Mouse (Mus musculus) hindbrain, embryonic 11.5 days (tissue): ENCODE data around the gene Limch1. TPM values are rescaled to one million over a fixed set of nuclear protein-coding genes. Genes with fewer than 3 reads are reported as not detected.

Experiments used
- ATAC-seq: fragments of 200-750 bp; cut with Nextera tagmentation; 2 replicates; pipeline ENCODE4 v1.8.0; 2017; ENCODE audit warnings: mild to moderate bottlenecking, moderate TSS enrichment, moderate library complexity; ENCODE audit not compliant: low FRiP score
- DNase-seq: peaks from one replicate; pipeline ENCODE4 v3.0.0-alpha.2; 2015; ENCODE audit warnings: low spot score
- H3K27ac ChIP-seq: fragments of 300-500 bp; sonication (generic); 2 replicates; pipeline ENCODE4 v1.5.1; 2014; ENCODE audit warnings: mild to moderate bottlenecking, low read depth, low read length
- H3K27me3 ChIP-seq: fragments of 300-500 bp; sonication (generic); 2 replicates; pipeline ENCODE4 v1.6.1; 2014; ENCODE audit warnings: mild to moderate bottlenecking, low read length, moderate library complexity, mixed read lengths; ENCODE audit not compliant: control insufficient read depth, insufficient read depth
- H3K36me3 ChIP-seq: fragments of 300-500 bp; sonication (generic); 2 replicates; pipeline ENCODE4 v1.6.1; 2014; ENCODE audit warnings: mild to moderate bottlenecking, low read length, moderate library complexity, mixed read lengths; ENCODE audit not compliant: control insufficient read depth, insufficient read depth
- H3K4me1 ChIP-seq: fragments of 300-500 bp; sonication (generic); replicated peaks from 2 replicates; pipeline ENCODE4 v1.6.1; 2014; ENCODE audit warnings: low read length, mixed read lengths; ENCODE audit not compliant: control insufficient read depth, insufficient read depth
- H3K4me2 ChIP-seq: fragments of 300-500 bp; sonication (generic); replicated peaks from 2 replicates; pipeline ENCODE4 v1.6.1; 2014; ENCODE audit warnings: mild to moderate bottlenecking, low read depth, low read length
- H3K4me3 ChIP-seq: fragments of 300-500 bp; sonication (generic); 2 replicates; pipeline ENCODE4 v1.5.1; 2014; ENCODE audit warnings: low read depth, low read length
- H3K9ac ChIP-seq: fragments of 300-500 bp; sonication (generic); 2 replicates; pipeline ENCODE4 v1.6.1; 2014; ENCODE audit warnings: low read depth, low read length
- H3K9me3 ChIP-seq: fragments of 300-500 bp; sonication (generic); 2 replicates; pipeline ENCODE4 v1.6.1; 2016; ENCODE audit warnings: low read length; ENCODE audit not compliant: control insufficient read depth
- WGBS: fragments of 180-500 bp; shearing (Covaris S2); extraction: QIAGEN DNeasy Blood & Tissue Kit; methylation state at CpG from one replicate; pipeline ENCODE4 v1.1.7; 2014; 5-methylcytosine and 5-hydroxymethylcytosine counted together
- polyA plus RNA-seq: library from polyadenylated mRNA; unstranded; fragments of >200 nt; fragmentation: Nextera tagmentation; extraction: Ambion mirVana; gene quantifications from 2 replicates; pipeline ENCODE4 v1.2.1, GENCODE M21; 2014

Gene Limch1
- polyA plus RNA-seq, 1 experiment from 2014 or later: 81.7 TPM

DNA sequence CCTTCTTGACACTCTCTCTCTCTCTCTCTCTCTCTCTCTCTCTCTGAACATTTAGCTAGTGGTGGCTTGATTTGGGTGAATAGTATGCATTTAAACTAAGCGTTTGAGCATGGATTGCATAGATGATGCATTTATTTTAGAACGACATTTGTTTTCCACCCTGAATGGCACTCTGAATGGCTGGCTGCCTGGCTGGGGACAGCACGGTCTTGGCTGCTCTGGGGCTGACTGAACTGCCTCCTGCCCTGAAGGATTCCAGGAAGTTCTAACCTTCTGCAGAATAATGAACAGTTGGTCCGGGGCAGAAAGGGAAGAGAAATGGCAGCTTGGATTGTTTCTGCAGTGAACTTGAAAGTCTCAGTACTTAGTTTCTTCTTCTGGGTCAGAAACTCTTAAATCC, 266.4 kb downstream of the Limch1 start:
- no peak for DNase-seq
- no peak for ATAC-seq

DNA sequence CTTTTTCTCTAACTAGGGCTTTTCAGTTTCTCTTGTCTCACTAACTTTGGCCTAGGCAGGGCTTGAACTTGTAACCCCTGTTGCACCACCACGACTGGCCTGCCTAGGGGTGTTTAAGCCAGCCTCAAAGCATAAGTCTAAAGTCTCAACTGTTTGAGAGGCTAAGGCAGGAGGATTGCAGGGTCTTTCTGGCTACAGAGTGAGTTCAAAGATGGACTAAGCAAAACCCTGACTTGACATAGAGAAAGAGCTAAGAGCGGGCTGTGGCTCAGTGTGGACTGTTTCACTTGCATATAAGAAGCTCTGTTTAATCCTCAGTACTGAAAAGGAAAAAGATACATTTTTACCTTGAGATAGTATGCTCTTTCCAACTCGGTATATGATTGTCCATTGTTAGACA, 268.3 kb downstream of the Limch1 start:
- DNase-seq (no peak), ATAC-seq (no peak)
- Histone ChIP-seq H3K9ac (no peak overlapping the region), H3K4me1 (no peaks in the 10 kb centered on the region), H3K4me3 (no peak overlapping the region), H3K4me2 (no peak overlapping the region), H3K27ac (no peak overlapping the region), H3K36me3 (0 out of 2 replicates have a peak, but pooled peaks cover 2% of the 10 kb centered on the region), H3K27me3 (no peaks in the 10 kb centered on the region), H3K9me3 (no peaks in the 10 kb centered on the region)
- WGBS: 82% methylated on average over 3 of the region's 3 CpGs

More for the DNA sequence above, 266.4 kb downstream of the Limch1 start:
- no peaks in the 10 kb centered on the region for H3K27me3 ChIP-seq
- peaks cover 5% of the 10 kb centered on the region; the same call in 1 of the 2 replicates for H3K36me3 ChIP-seq
- no peak overlapping the region for H3K27ac ChIP-seq
- H3K4me2 ChIP-seq: no peak overlapping the region
- H3K4me1 ChIP-seq: no peaks in the 10 kb centered on the region
- WGBS: 82% methylated on average over 4 of the region's 4 CpGs
- H3K9me3 ChIP-seq: no peaks in the 10 kb centered on the region
- H3K4me3 ChIP-seq: no peak overlapping the region
- H3K9ac ChIP-seq: no peak overlapping the region

DNA sequence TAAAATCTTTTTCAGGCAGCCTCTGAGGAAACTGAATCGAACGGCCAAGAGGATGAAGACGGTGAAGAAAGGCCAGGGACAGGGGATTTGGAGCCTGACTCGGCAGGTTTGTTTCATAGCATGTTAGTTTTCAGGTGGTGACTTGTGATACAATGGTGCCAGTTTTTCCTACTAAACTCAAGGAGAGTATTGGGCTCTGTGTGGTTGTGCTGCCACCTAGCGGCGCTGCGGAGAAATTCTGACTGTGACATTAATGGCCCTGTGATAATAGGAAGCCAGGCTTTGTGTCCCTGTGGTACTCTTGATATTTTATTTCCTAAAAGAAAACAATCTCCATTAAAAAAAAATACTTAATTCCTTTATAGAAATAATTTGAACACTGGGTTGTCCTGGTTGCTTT, 270.8 kb downstream of the Limch1 start:
- H3K4me1 ChIP-seq: no peaks in the 10 kb centered on the region
- 12% methylated on average over 7 of the region's 7 CpGs for WGBS
- no peaks in the 10 kb centered on the region for H3K9me3 ChIP-seq
- DNase-seq: peak; percentile 87
- no peaks in the 10 kb centered on the region for H3K36me3 ChIP-seq
- no peak overlapping the region for H3K4me2 ChIP-seq
- no peak for ATAC-seq
- H3K27me3 ChIP-seq: no peaks in the 10 kb centered on the region
- no peak overlapping the region for H3K27ac ChIP-seq
- no peak overlapping the region for H3K4me3 ChIP-seq
- no peak overlapping the region for H3K9ac ChIP-seq

DNA sequence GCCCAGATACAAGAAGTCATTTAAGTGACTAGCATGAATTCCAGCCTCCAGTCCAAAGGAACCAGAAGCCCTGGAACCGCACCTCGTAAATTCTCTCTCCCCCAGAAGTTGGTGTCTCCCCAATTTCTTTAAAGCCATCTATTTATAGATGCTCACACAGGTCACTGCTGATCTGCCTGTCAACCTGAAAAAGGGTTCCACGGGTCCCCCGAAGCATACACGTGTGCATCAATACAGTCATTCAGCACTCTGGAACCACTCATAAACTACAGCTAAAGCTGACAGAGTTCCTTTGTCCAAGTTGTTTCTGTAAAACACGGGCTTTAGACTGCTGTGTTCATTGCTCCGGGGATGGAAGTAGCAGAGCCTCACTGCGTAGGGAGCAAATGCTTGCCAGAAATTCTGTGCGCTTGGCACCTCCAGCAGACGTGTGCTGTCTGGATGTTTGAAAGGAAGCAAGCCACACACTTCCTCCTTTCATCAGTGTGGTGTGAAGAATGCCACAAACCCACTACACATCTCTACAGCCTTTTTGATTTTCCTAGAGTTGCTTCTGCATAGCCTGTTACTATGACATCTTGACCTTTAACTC, 278.9 kb downstream of the Limch1 start:
- H3K27me3 ChIP-seq: no peaks in the 10 kb centered on the region
- H3K9ac ChIP-seq: no peak overlapping the region
- 87% methylated on average over 10 of the region's 10 CpGs for WGBS
- H3K4me3 ChIP-seq: no peak overlapping the region
- DNase-seq (no peak), ATAC-seq (no peak)
- no peak overlapping the region for H3K27ac ChIP-seq
- H3K4me2 ChIP-seq: no peak overlapping the region
- H3K36me3 ChIP-seq: no peaks in the 10 kb centered on the region
- no peaks in the 10 kb centered on the region for H3K4me1 ChIP-seq
- H3K9me3 ChIP-seq: no peaks in the 10 kb centered on the region

DNA sequence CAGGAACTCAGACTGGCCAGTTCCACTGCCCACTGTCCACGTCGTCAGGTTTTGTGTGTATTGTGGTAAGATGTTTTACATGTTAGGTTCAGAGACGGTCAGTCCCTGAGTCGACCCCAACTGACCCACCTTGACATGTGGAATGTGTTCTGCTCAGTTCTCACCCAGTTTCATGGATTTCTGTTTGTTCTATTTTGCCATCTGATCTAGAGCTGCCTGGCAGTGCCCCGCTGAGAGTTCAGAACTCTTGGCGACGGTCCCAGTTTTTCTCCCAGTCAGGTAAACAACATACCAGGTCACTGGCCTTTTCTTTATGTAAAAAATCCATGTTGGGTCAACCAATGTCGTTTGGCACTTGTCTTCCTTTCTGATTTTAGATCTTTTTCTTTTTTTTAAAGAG, 279.5 kb downstream of the Limch1 start:
- no peak overlapping the region for H3K4me3 ChIP-seq
- no peak overlapping the region for H3K4me2 ChIP-seq
- H3K9ac ChIP-seq: no peak overlapping the region
- 86% methylated on average over 8 of the region's 8 CpGs for WGBS
- no peaks in the 10 kb centered on the region for H3K4me1 ChIP-seq
- H3K27me3 ChIP-seq: no peaks in the 10 kb centered on the region
- no peak for ATAC-seq
- H3K27ac ChIP-seq: no peak overlapping the region
- H3K36me3 ChIP-seq: no peaks in the 10 kb centered on the region
- H3K9me3 ChIP-seq: no peaks in the 10 kb centered on the region
- DNase-seq: no peak

DNA sequence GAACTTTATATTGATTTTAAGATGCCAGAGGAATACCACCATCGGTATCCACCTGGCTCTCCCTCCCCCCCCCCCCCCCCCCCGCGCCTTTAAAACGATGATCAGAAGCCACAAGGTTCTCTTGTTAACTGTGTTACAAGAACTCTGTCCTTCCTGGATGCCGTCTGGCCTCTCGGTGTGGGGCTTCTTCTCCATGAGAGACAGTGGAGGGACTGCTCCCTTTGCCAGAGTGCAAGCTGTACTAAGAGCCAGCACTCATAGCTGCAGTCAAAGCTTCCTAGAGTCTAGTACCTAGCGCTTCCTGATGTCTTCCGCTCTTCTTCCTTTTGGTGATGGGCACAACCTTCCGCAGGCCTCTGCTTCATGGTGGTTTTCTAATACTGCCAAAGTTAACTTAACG, 280.0 kb downstream of the Limch1 start:
- Histone ChIP-seq H3K4me2 (no peak overlapping the region), H3K9ac (no peak overlapping the region), H3K27me3 (no peaks in the 10 kb centered on the region), H3K36me3 (no peaks in the 10 kb centered on the region), H3K4me3 (no peak overlapping the region), H3K27ac (no peak overlapping the region), H3K9me3 (no peaks in the 10 kb centered on the region), H3K4me1 (no peaks in the 10 kb centered on the region)
- ATAC-seq (no peak), DNase-seq (no peak)
- 78% methylated on average over 7 of the region's 10 CpGs for WGBS

DNA sequence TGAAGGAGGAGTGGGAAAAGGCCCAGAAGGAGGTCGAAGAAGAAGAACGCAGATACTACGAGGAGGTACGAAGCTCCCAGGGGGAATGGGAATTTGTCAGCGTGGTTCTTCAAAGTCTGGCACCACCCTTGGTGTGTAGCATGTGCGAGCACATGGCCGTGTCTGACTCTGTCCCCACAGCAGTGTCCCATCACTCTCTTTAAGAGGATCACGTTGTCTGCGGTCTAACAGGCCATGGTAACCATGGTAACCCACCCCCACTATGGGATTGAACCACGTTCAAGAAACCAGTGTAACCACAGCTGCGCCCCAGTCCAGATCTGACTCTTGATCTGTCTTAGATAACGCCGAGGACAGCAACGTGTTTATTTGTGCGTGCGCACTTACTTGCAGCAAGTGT, 283.2 kb downstream of the Limch1 start:
- H3K4me3 ChIP-seq: no peak overlapping the region
- H3K9me3 ChIP-seq: no peaks in the 10 kb centered on the region
- no peaks in the 10 kb centered on the region for H3K4me1 ChIP-seq
- WGBS: 73% methylated on average over 16 of the region's 16 CpGs
- no peak overlapping the region for H3K9ac ChIP-seq
- H3K36me3 ChIP-seq: no peaks in the 10 kb centered on the region
- ATAC-seq: peak; percentile 54
- no peaks in the 10 kb centered on the region for H3K27me3 ChIP-seq
- H3K4me2 ChIP-seq: no peak overlapping the region
- peak; percentile 34 for DNase-seq
- H3K27ac ChIP-seq: no peak overlapping the region

DNA sequence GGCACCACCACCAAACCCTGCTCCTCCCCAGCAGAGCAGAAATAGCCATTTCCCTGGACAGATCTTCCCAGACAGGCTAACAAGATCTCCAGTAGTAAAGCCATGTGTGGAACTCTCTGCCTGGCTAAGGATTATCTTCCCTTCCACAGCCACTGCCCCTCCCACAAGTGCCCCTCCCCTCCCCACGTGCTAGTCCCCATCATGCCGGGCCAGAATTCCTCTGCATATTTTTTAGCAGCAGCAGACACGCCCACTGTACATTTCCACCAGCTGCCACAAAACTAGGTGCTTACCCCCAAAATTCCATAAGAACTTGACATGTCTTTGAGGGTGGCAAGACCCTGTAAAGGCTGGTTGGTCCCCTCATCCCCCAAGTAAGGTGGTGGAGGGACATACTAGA, 284.3 kb downstream of the Limch1 start:
- no peaks in the 10 kb centered on the region for H3K27me3 ChIP-seq
- H3K9ac ChIP-seq: no peak overlapping the region
- DNase-seq: no peak
- no peak overlapping the region for H3K27ac ChIP-seq
- no peak overlapping the region for H3K4me3 ChIP-seq
- no peaks in the 10 kb centered on the region for H3K36me3 ChIP-seq
- no peaks in the 10 kb centered on the region for H3K4me1 ChIP-seq
- no peaks in the 10 kb centered on the region for H3K9me3 ChIP-seq
- H3K4me2 ChIP-seq: no peak overlapping the region
- WGBS: 73% methylated on average over 3 of the region's 3 CpGs
- ATAC-seq: no peak

DNA sequence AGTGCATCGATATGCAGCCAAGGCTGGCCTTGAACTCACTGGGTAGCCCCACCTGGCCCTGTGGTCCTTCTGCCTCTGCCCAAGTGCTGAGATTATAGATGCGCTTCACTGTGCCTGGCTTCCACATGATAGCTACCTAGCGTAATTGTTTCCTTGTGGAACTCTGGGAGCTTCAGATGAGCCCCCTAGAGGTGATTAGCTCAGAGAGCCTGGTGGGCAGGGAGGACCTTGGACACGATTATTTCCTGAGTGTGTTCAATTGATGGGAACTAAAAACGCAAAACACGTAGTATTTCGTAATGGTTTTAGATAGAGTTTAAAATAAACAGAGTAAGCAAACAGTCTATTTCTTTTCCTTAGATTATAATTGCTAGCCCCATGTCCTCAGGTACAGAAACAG, 287.0 kb downstream of the Limch1 start:
- Histone ChIP-seq H3K27me3 (no peaks in the 10 kb centered on the region), H3K27ac (no peak overlapping the region), H3K4me2 (no peak overlapping the region), H3K4me3 (no peak overlapping the region), H3K4me1 (no peaks in the 10 kb centered on the region), H3K36me3 (no peaks in the 10 kb centered on the region), H3K9me3 (no peaks in the 10 kb centered on the region), H3K9ac (no peak overlapping the region)
- ATAC-seq (no peak), DNase-seq (no peak)
- 86% methylated on average over 7 of the region's 7 CpGs for WGBS
